Mouse (Mus musculus) T-helper 17 cell (primary cell): ENCODE data around the gene Fdxr.

Experiments used
- in situ Hi-C, 2 experiments: fragments of 300-600 bp; cut with MboI, MseI; formaldehyde crosslinking; loops; 1 replicate in 1 of 2; 2 replicates in 1 of 2; pipeline ENCODE4 v1.15.1; 2025; ENCODE audit warnings: high pct_unique_total_duplicates in 2 of 2

The Fdxr gene

GRCm38 (mm10) chr11:115243783-115244182 is 33.1 kb downstream of the Fdxr start:
- in situ Hi-C loops = no loop called here

DNA sequence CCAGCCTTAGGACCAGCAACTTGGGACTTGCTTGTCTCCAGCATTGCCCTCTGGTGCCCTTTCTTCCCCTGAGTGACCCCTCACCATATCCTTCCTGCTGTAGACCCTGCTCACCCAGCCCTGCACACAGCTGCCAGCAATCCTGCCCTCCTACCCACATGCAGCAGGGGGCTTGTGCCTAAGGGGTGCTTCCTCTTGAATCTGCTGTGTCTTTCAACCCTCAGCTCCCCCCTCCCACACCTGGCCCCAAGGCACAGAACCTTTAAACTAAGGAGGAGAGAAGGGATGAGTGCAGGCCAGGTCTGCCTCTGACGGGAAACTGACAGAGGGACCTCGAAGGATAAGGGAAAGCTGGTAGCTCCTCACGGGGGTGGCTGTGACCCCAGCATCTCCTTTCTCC is 34.1 kb downstream of the Fdxr start:
- in situ Hi-C loops = no loop called here

- in situ Hi-C loops = no loop called here
These were observed 35.4 kb downstream of the Fdxr start for GRCm38 (mm10) chr11:115241402-115241801.

DNA sequence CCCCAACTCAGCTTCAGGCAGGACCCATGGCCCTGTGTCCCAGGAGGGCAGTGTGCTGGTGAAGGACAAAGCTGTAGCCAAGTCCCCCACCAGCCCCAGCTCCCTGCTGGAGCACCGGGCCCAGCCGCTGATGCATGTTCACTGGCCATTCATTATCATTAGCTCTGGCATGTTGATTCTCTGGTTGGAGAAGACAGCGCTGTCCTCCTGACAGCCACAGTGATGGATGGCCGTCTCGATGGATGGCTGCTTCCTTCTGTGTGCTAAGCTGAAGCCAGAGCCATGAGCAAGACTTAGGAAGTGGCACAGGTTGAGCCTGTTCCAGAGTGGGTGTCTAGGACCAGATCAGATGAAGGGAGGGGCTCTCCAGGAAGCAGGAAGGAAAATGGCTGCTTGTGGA is 40.3 kb downstream of the Fdxr start:
- in situ Hi-C loops = no loop called here

DNA sequence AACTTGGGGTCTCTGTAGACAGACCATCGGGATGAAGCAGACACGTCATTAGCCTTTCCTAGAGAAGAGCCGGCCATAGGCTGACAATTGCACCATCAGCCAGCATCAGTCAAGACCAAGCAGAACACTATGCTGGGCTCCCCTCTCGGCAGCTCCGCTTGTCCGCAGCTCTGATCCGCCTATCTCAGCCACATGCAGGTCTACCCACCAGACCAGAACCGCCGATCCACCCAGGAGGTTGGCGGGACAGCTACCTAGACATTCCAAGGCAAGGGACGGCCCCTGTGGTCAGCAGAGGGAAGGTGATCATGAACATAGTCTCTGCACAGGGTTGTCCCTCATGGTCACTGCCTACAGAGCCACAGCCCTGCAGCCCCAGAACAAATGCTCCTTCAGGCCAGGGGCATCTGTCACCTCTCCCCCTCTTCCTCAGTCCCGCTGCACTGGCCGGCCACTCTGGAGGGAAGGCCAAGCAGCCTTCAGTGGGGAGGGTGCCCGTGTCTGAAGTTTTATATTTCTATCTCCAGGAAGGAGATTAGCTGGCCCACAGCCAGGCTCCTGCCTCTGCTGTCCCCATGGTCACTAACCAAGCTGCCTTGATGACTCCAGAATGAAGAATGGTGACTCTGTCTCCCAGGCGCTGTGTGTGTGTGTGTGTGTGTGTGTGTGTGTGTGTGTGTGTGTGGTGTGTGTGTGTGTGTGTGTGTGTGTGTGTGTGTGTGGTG is 42.4 kb downstream of the Fdxr start:
- in situ Hi-C loops = no loop called here

- in situ Hi-C loops = no loop called here
These were observed 43.1 kb downstream of the Fdxr start for GRCm38 (mm10) chr11:115233526-115234290.

- in situ Hi-C loops = no loop called here
These were observed 44.0 kb downstream of the Fdxr start for GRCm38 (mm10) chr11:115232889-115233288.

GRCm38 (mm10) chr11:115231924-115232323 is 44.9 kb downstream of the Fdxr start:
- in situ Hi-C loops = no loop called here

DNA sequence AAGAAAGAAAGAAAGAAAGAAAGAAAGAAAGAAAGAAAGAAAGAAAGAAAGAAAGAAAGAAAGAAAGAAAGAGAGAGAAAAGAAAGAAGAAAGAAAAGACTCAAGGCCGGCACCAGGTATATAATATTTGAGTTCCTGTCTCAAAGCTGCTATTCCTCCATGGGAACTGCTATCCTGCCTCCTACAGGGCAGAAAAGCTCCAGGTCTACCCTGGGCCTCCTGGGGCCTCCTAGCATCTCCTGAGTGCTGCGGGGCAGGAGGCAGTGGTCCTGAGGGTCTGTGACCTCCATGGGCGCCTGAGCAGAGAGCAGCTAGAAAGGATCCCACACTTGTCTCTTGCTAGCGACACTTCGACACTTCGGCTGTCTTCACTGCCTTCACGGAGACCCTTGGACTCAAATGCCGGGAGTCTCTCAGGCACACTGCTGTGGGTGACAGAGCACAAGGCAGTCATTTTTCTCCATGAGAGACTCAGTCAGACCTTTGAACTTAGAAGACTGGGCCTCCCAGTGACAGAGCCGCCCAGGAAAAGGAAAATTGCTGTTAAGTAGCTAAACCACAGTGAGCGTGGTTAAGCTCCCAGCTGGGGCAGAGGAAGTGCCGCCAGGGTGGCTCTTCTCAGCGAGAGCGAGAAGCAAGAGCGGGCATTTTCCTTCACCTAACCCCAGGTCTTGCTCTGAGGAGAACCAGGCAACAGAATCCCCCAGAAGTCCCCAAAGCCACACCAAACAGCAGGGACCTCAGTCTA is 45.5 kb downstream of the Fdxr start:
- in situ Hi-C loops = no loop called here

DNA sequence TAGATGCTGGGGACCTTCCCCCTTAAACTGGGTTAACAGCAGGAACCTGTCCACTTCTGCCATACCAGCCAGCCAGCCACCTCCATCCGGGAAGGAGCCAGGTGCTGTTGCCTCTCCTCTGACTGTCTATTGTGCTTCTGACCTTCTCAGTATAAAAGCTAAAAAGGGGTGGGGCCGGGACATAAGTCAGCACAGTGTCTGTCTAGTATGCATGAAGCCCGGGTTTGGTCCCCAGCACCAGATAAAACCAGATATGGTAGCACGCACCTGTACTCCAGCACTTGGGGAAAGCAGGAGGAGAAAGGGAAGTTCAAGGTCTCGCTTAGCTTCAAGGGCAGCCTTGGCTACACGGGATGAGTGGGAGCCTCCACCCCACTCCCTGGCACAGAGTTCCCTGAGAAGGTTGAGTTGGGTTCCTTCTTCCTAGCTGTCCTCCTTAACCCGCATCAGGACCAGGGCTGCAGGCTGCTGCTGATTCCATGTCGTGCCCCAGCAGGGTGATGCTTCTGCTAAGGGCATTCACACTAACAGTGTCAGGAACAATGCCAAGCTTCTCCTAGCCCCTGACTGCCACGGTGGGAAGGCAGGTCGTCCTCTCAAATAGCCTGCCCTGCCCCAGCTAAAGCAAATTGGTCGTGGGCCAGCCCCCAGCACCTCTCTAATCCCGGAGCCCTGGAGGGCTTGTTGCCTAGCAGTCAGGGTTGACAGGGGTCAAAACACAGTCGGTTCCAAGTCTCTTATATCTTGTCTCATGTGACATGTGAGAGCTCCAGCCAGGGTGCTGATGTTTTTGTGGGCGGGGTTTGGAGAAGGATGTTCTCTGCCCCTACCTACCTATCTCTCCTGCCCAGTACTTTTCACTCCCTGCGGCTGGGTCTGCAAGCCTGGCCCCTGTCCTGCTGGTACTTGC is 47.6 kb downstream of the Fdxr start:
- in situ Hi-C loops = no loop called here

- in situ Hi-C loops = no loop called here
These were observed 48.4 kb downstream of the Fdxr start for GRCm38 (mm10) chr11:115228430-115228829.

- in situ Hi-C loops = no loop called here
These were observed 49.2 kb downstream of the Fdxr start for GRCm38 (mm10) chr11:115227640-115228039.

DNA sequence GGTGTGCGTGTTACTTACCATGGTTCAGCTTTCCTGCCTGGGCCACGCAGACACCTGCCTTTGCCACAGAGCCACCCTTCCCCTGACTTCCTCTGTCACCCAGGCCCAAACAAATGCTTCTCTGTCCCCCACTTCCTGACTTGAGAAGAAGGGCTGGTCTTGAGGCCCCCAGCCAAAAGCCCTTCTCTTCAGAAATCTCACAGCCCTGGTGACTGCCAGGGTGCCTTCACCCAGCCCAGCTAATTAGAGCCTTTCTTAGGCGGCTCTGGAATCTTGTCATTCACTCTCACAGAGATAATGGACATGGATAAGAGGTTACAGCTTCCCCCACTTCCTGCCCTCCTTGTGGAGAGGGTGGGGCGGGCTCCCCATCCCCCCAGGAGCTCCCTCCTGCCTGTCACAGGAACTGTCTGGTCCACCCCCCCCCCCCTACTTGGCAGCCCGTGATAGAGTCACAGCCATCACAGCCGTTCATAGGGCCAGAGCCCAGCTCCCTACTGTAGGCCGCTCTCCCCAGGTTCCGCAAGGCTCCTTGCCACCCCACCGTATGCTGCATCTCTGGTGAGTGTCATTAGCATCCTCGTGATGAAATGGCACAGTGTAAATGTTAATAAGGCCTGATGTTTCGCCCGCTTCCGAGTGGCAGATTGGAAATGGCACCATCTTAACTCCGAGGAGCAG is 49.9 kb downstream of the Fdxr start:
- in situ Hi-C loops = no loop called here

- in situ Hi-C loops = no loop called here
These were observed 51.5 kb downstream of the Fdxr start for GRCm38 (mm10) chr11:115225301-115225700.

GRCm38 (mm10) chr11:115224889-115225288 is 52.0 kb downstream of the Fdxr start:
- in situ Hi-C loops = loop anchor here (5.0 kb wide), 1 partner anchor 952 kb away; no protein-coding TSS in a partner anchor

GRCm38 (mm10) chr11:115223877-115224276 is 53.0 kb downstream of the Fdxr start:
- in situ Hi-C loops = loop anchor here (5.0 kb wide), 1 partner anchor 953 kb away; no protein-coding TSS in a partner anchor

DNA sequence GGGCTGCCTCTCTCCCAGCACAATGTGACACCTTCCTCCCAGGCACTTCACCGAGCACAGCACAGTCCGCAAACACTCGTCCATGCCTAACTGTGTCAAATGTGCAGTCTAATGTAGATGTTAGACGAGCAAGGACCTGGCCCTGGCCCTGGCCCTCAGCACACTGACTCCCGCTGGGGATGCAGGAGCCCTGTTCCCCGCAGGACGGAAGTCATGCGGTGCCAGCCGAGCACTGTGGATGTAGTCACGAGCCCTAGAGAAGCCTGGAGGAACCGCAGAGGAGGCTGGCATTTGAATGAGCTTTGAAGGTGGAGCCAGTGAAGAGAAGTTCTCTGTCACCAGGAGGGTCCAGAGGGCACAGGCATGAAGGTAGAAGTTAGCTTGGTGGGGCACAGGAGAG is 53.4 kb downstream of the Fdxr start:
- in situ Hi-C loops = loop anchor here (5.0 kb wide), 1 partner anchor 954 kb away; no protein-coding TSS in a partner anchor

DNA sequence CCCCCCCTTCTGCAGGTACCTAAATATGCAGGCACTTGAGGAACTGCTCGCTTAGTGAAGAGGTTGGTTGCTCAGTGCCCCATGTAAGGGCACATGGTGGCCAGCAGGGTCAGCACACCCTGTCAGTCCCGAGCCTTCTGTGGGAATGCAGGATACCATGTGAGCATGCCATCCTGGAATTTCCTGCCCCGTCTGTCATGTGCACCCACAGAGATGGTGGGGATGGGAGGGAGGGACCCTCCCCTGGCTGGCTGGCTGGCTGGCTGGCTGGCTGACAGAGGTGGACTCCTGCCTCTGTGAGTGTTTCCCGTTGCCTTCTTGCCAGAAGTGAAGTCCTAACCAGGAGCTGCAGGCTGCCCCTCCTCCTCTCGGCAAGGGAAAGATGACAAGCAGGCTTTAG is 54.3 kb downstream of the Fdxr start:
- in situ Hi-C loops = loop anchor here (5.0 kb wide), 1 partner anchor 955 kb away; no protein-coding TSS in a partner anchor

- in situ Hi-C loops = loop anchor here (5.0 kb wide), 1 partner anchor 955 kb away; no protein-coding TSS in a partner anchor
These were observed 54.8 kb downstream of the Fdxr start for GRCm38 (mm10) chr11:115222077-115222476.

DNA sequence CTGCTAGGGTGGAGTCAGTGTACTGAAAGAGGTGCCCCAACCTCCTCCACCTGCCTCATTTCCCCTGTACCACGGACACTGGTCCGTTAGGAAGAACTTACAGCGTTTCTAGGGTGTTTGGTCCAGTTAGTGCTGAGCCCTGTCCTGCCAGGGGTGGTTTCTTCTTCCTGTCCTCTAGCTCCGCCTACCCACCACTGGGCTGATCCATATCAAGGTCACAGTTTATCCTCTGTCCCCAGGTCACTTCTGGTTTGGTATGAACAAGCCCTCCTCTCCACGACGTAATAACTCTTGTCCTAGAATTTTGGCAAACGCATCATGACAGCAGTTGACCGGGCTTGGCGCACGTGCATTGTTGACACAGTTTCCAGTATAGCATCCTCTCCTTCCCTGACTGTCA is 57.2 kb downstream of the Fdxr start:
- in situ Hi-C loops = loop anchor here (5.0 kb wide), 1 partner anchor 958 kb away; no protein-coding TSS in a partner anchor
